Mouse (Mus musculus): ENCODE results near the gene Itgb5. TPM values are rescaled to one million over a fixed set of nuclear protein-coding genes. Genes with fewer than 3 reads are reported as not detected.

Gene Itgb5
- polyA plus RNA-seq, 2 experiments: 10.8 to 14.1 TPM

DNA sequence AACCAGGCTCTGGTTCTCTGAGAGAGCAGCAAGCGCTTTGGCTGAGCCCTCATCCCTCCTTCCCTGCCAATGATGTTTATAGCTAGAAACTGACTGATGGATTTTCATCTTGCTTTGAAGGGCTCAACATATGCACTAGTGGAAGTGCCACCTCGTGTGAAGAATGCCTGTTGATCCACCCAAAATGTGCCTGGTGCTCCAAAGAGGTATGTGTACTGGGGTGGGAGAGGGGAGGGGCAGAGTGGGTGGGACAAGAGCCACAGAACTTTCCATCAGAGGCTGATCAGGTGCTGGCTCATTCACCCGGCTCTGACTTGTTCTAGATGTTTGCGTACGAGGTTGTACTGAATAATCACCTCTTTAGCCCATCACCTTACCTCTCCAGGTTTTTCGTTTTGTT, 15.4 kb downstream of the Itgb5 start:
- no peaks in the 10 kb centered on the region for H3K4me1 ChIP-seq (replicated peaks; ENCODE audit: control insufficient read depth in 2 of 2, insufficient read depth in 2 of 2, low read length in 1 of 2)
- H3K9me3 ChIP-seq (ENCODE audit: control insufficient read depth, low read length): no peaks in the 10 kb centered on the region
- no peak for DNase-seq (ENCODE audit: low read depth in 3 of 3, low spot score in 3 of 3)
- no peak overlapping the region for H3K4me3 ChIP-seq (ENCODE audit: insufficient read depth in 1 of 2, low read depth in 2 of 2, low read length in 2 of 2)
- ATAC-seq (ENCODE audit: insufficient read depth): no peak
- no peak overlapping the region for H3K4me2 ChIP-seq (ENCODE audit: low read depth)
- no peak overlapping the region for H3K9ac ChIP-seq (replicated peaks)
- no peak for TF ChIP-seq EP300 (IDR thresholded peaks at IDR 0.05; ENCODE audit: low read depth)
- TF ChIP-seq CTCF (IDR thresholded peaks at IDR 0.05; ENCODE audit: low read depth): no peak
- 65% methylated on average over 6 of the region's 6 CpGs for WGBS (ENCODE audit: insufficient replicate concordance)
- no peaks in the 10 kb centered on the region for H3K27me3 ChIP-seq (ENCODE audit: control insufficient read depth, insufficient read depth, low read length)
- H3K36me3 ChIP-seq (replicated peaks; ENCODE audit: control insufficient read depth, insufficient read depth, low read depth): no peaks in the 10 kb centered on the region
- no peak overlapping the region for H3K27ac ChIP-seq

DNA sequence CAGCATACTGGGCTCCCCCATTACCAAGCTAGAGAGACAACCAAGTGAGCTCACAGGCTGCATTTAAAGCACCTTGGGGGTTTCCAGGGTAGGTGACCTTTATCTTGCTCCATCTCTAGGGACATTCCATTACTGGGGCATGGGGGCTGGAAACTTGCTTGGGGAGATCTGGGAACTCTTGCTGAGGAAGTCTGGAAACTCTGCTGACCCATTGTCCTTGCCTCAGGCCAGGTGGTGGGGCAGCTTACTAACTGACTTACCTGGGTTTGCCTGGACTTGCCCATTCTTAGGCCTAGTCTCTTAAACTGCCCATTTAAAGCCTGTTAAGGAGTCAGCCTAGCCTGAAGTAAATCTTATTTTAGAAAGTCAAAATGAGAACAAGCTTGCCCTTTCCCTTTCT, 23.8 kb downstream of the Itgb5 start:
- no peak overlapping the region for H3K27ac ChIP-seq
- no peak overlapping the region for H3K4me2 ChIP-seq (ENCODE audit: low read depth)
- no peaks in the 10 kb centered on the region for H3K4me1 ChIP-seq (replicated peaks; ENCODE audit: control insufficient read depth in 2 of 2, insufficient read depth in 2 of 2, low read length in 1 of 2)
- no peaks in the 10 kb centered on the region for H3K36me3 ChIP-seq (replicated peaks; ENCODE audit: control insufficient read depth, insufficient read depth, low read depth)
- no peak overlapping the region for H3K9ac ChIP-seq (replicated peaks)
- no peaks in the 10 kb centered on the region for H3K9me3 ChIP-seq (ENCODE audit: control insufficient read depth, low read length)
- no peak for DNase-seq (ENCODE audit: low read depth in 3 of 3, low spot score in 3 of 3)
- H3K4me3 ChIP-seq (ENCODE audit: insufficient read depth in 1 of 2, low read depth in 2 of 2, low read length in 2 of 2): no peak overlapping the region
- ATAC-seq (ENCODE audit: insufficient read depth): no peak
- no peaks in the 10 kb centered on the region for H3K27me3 ChIP-seq (ENCODE audit: control insufficient read depth, insufficient read depth, low read length)
- TF ChIP-seq CTCF (IDR thresholded peaks at IDR 0.05; ENCODE audit: low read depth) (no peak), EP300 (IDR thresholded peaks at IDR 0.05; ENCODE audit: low read depth) (no peak)

DNA sequence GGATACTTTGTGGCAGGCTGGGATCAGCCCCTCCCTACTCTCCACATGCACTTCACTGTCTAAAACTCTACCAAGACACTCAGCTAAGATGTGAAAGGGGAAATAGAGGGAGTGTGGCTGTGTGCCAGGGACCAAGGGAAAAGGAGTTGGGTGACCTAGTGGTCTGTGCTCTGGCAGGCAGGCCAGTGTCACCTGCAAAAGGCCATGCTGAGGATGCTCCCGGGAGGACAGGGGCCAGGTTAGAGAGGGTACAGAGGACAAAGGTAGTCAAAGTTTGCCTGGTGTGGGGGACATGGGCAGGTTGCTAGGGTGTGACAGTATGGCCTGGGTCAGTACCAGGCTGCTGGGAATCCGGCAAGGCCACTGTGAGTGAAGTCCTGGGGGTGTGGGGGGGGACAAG, 29.3 kb downstream of the Itgb5 start:
- Histone ChIP-seq H3K36me3 (replicated peaks; ENCODE audit: control insufficient read depth, insufficient read depth, low read depth) (no peaks in the 10 kb centered on the region), H3K27ac (no peak overlapping the region), H3K9me3 (ENCODE audit: control insufficient read depth, low read length) (no peaks in the 10 kb centered on the region), H3K27me3 (ENCODE audit: control insufficient read depth, insufficient read depth, low read length) (no peaks in the 10 kb centered on the region), H3K4me3 (ENCODE audit: insufficient read depth in 1 of 2, low read depth in 2 of 2, low read length in 2 of 2) (no peak overlapping the region), H3K4me1 (replicated peaks; ENCODE audit: control insufficient read depth in 2 of 2, insufficient read depth in 2 of 2, low read length in 1 of 2) (peaks cover 0 to 2% of the 10 kb centered on the region in 2 experiments; a peak in 1 of 4 replicates), H3K9ac (replicated peaks) (no peak overlapping the region), H3K4me2 (ENCODE audit: low read depth) (no peak overlapping the region)
- TF ChIP-seq EP300 (IDR thresholded peaks at IDR 0.05; ENCODE audit: low read depth): no peak
- TF ChIP-seq CTCF (IDR thresholded peaks at IDR 0.05; ENCODE audit: low read depth): no peak
- ATAC-seq (ENCODE audit: insufficient read depth) (no peak), DNase-seq (ENCODE audit: low read depth in 3 of 3, low spot score in 3 of 3) (no peak)
- WGBS (ENCODE audit: insufficient replicate concordance): 59% methylated on average over 2 of the region's 2 CpGs

DNA sequence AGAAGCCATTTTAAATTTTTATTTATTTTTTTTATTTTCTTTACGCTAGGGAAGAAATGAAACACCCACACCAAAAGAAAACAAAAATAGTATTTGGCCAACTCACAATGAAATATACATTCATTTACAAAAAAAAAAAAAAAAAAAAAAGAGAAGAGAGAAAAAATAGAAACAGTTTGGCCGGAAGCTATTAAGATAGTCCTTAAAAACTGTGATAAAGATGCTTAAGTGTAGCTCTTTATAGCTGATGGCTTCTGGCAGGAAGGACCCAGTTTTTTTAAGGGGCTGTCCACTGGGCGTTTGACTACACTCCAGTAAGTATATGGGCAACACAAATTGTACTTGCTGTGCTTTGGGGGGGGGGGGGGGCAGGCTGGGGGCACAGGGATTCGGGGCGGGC, 29.9 kb downstream of the Itgb5 start:
- H3K9me3 ChIP-seq (ENCODE audit: control insufficient read depth, low read length): no peaks in the 10 kb centered on the region
- H3K4me3 ChIP-seq (ENCODE audit: insufficient read depth in 1 of 2, low read depth in 2 of 2, low read length in 2 of 2): no peak overlapping the region
- H3K4me1 ChIP-seq (replicated peaks; ENCODE audit: control insufficient read depth in 2 of 2, insufficient read depth in 2 of 2, low read length in 1 of 2): peaks cover 0 to 2% of the 10 kb centered on the region in 2 experiments; a peak in 1 of 4 replicates
- no peaks in the 10 kb centered on the region for H3K36me3 ChIP-seq (replicated peaks; ENCODE audit: control insufficient read depth, insufficient read depth, low read depth)
- no peak overlapping the region for H3K27ac ChIP-seq
- DNase-seq (ENCODE audit: low read depth in 3 of 3, low spot score in 3 of 3) (no peak), ATAC-seq (ENCODE audit: insufficient read depth) (no peak)
- no peak overlapping the region for H3K9ac ChIP-seq (replicated peaks)
- no peaks in the 10 kb centered on the region for H3K27me3 ChIP-seq (ENCODE audit: control insufficient read depth, insufficient read depth, low read length)
- no peak overlapping the region for H3K4me2 ChIP-seq (ENCODE audit: low read depth)
- TF ChIP-seq CTCF (IDR thresholded peaks at IDR 0.05; ENCODE audit: low read depth) (no peak), EP300 (IDR thresholded peaks at IDR 0.05; ENCODE audit: low read depth) (no peak)
- 45% methylated on average over 5 of the region's 5 CpGs for WGBS (ENCODE audit: insufficient replicate concordance)

DNA sequence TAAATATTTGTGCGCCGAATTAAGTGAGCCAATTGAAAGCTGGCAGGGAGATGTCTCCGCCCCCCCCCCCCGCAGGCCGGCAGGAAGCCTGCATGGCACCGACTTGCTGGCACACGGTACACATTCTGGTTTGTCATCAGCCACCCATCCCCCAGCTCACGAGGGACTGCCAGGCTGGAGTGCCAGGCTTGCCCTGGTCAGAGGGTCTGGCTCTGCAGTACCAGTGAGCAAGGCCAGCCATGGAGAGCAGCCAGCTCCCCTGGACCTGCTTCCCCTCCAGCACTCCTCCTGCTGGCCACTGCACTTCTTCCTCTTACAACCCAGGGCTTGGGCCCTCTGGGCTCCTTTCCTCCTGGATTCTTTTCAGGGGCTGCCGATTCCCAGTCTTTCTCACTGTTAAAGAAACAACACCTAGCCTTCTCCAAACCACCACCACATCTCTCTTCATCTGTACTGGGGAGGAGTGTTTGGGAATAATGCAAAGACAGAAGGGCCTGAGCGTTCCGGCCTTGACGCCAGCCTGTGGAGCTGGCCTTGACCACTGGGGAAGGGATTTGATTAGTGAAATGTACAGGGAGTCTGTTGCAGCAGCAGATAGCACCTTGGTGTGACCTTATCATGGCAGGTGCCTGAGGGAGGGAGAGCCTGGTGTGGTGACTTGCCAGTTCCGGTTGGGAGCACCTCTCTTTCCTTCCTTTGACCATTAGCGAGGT, 30.7 kb downstream of the Itgb5 start:
- DNase-seq (ENCODE audit: low read depth in 3 of 3, low spot score in 3 of 3): no peak
- TF ChIP-seq CTCF (IDR thresholded peaks at IDR 0.05; ENCODE audit: low read depth): peak; percentile 28
- TF ChIP-seq EP300 (IDR thresholded peaks at IDR 0.05; ENCODE audit: low read depth): no peak
- Histone ChIP-seq H3K9ac (replicated peaks) (no peak overlapping the region), H3K4me3 (ENCODE audit: insufficient read depth in 1 of 2, low read depth in 2 of 2, low read length in 2 of 2) (no peak overlapping the region), H3K4me1 (replicated peaks; ENCODE audit: control insufficient read depth in 2 of 2, insufficient read depth in 2 of 2, low read length in 1 of 2) (peaks cover 0 to 2% of the 10 kb centered on the region in 2 experiments; a peak in 1 of 4 replicates), H3K9me3 (ENCODE audit: control insufficient read depth, low read length) (no peaks in the 10 kb centered on the region), H3K36me3 (replicated peaks; ENCODE audit: control insufficient read depth, insufficient read depth, low read depth) (no peaks in the 10 kb centered on the region), H3K27ac (no peak overlapping the region), H3K27me3 (ENCODE audit: control insufficient read depth, insufficient read depth, low read length) (no peaks in the 10 kb centered on the region), H3K4me2 (ENCODE audit: low read depth) (no peak overlapping the region)
- WGBS (ENCODE audit: insufficient replicate concordance): 49% methylated on average over 14 of the region's 14 CpGs
- ATAC-seq (ENCODE audit: insufficient read depth): no peak

All from liver, embryonic 14.5 days (tissue).